Mouse (Mus musculus) heart, adult 2 months (tissue): ENCODE measurements at regions not wholly inside any gene's neighbourhood (a gene's known extent, or its start where the extent isn't known, plus 50 kb on each side); places are given as distances from the start of the nearest gene placed in this dataset.

Experiments used
- CTCF ChIP-seq: fragments of 200-600 bp; IDR thresholded peaks from 2 replicates; pipeline ENCODE4 v1.8.1; 2022; ENCODE audit warnings: antibody characterized with exemption, mild to moderate bottlenecking, moderate library complexity
- POLR2A ChIP-seq: fragments of 200-500 bp; IDR thresholded peaks from 2 replicates; pipeline ENCODE4 v1.6.1; 2011; ENCODE audit warnings: mild to moderate bottlenecking, low read depth, low read length, control low read depth; ENCODE audit not compliant: insufficient read depth

DNA sequence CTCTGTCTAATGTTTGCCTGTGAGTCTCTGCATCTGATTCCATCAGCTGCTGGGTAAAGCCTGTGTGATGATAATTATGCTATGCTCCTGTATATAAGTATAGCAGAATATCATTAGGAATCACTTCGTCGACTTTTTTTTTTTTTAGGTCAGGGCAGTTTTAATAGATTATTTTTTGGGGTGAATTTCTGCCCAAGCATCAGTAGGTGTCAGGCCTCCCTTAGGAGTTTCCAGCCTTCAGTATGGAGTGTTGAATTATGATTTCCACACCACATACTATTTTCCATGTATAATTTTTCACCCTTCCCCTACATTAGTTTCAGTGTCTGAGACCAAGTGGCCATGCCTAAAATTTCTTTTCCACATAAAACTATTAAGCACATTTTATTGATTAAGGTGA is 121.5 kb downstream of the Gm379 start:
- TF ChIP-seq CTCF (peak; percentile 6; the same call in 1 of the 2 replicates), POLR2A (no peak)
